ENCODE assay signal across 24 mouse cellular contexts in genomic region chr14:16245127-16245526, GRCm38 (mm10). TPM values are rescaled to one million over a fixed set of nuclear protein-coding genes. Genes with fewer than 3 reads are reported as not detected.
DNase-seq lines count a peak whose midpoint lies in the region; ATAC-seq lines count a peak whose summit lies in the region.
"Had no signal": no experiment of that assay in that cellular context is flagged by ENCODE, and none has a peak within 500 bp of the region (broad histone marks: within the 10 kb centered on the region; RNA-seq: fewer than 3 reads in every experiment).

No protein-coding gene starts in this region.

- WGBS in liver, embryonic 12.5 days (ENCODE audit: insufficient replicate concordance), result 17% methylated on average over 1 of the region's 1 CpGs

- no peaks in the 10 kb centered on the region for H3K27me3 ChIP-seq in liver, embryonic 12.5 days (replicated peaks)
- H3K27me3 ChIP-seq: limb, embryonic 15.5 days; midbrain, embryonic 12.5 days; neural tube, embryonic 15.5 days had no signal

- DNase-seq in spleen, adult 12 weeks (ENCODE audit: low spot score), result peak; percentile 22
- no peak for DNase-seq in spleen, adult 18-20 months
- no peak for DNase-seq in urinary bladder, postnatal 14 days (ENCODE audit: low spot score)
- no peak for DNase-seq in adrenal gland, adult (ENCODE audit: inconsistent age in 2 of 2, low spot score in 1 of 2)
- DNase-seq in kidney, postnatal 10 days, result no peak
- DNase-seq: adrenal gland, adult 8-10 months; cerebellum, adult 9-10 months; forebrain, postnatal 0 days; kidney, adult 18-20 months; layer of hippocampus, adult 9-11 months; left cerebral cortex, postnatal 4 days; lung, postnatal 10 days; thymus, postnatal 14 days had no signal

- no peak overlapping the region for H3K4me3 ChIP-seq in liver, embryonic 12.5 days
- H3K4me3 ChIP-seq: forebrain, embryonic 10.5 days; hindbrain, embryonic 10.5 days; left cerebral cortex, adult 2 months; limb, embryonic 15.5 days; midbrain, embryonic 12.5 days; neural tube, embryonic 15.5 days had no signal

- peak overlapping the region; percentile 76 for H3K27ac ChIP-seq in liver, embryonic 12.5 days
- H3K27ac ChIP-seq: forebrain, embryonic 10.5 days; hindbrain, embryonic 10.5 days; left cerebral cortex, adult 2 months; limb, embryonic 15.5 days; midbrain, embryonic 12.5 days; neural tube, embryonic 15.5 days had no signal

- H3K4me2 ChIP-seq in liver, embryonic 12.5 days, result peak overlapping the region; percentile 57
- H3K4me2 ChIP-seq: limb, embryonic 15.5 days; midbrain, embryonic 12.5 days; neural tube, embryonic 15.5 days had no signal

- peak overlapping the region; percentile 4; the same call in 1 of the 2 replicates for H3K9ac ChIP-seq in liver, embryonic 12.5 days
- H3K9ac ChIP-seq: forebrain, postnatal 0 days; limb, embryonic 15.5 days; midbrain, embryonic 12.5 days; neural tube, embryonic 15.5 days had no signal

- 0 out of 2 replicates have a peak, but pooled peaks cover 4% of the 10 kb centered on the region for H3K36me3 ChIP-seq in liver, embryonic 12.5 days
- H3K36me3 ChIP-seq: forebrain, embryonic 10.5 days; limb, embryonic 15.5 days; midbrain, embryonic 12.5 days; neural tube, embryonic 15.5 days had no signal

- no peaks in the 10 kb centered on the region for H3K9me3 ChIP-seq in liver, embryonic 12.5 days (replicated peaks)
- H3K9me3 ChIP-seq: forebrain, embryonic 10.5 days; hindbrain, embryonic 10.5 days; limb, embryonic 15.5 days; midbrain, embryonic 12.5 days; neural tube, embryonic 15.5 days had no signal

- H3K4me1 ChIP-seq in liver, embryonic 12.5 days, result peaks cover 65% of the 10 kb centered on the region

- 0 out of 2 replicates have a peak, but pooled peaks have one; percentile 12 for ATAC-seq in erythroblast, adult 5-6 weeks (replicated peaks; ENCODE audit: low FRiP score, poor library complexity, severe bottlenecking)
- ATAC-seq in liver, embryonic 12.5 days, result peak; percentile 4; the same call in 1 of the 2 replicates
- 0 out of 2 replicates have a peak, but pooled peaks have one; percentile 6 for ATAC-seq in megakaryocyte progenitor cell, adult 5-6 weeks (replicated peaks; ENCODE audit: poor library complexity)
- ATAC-seq: CD4-positive, CD25-positive, alpha-beta regulatory T cell, adult 4 months; forebrain, postnatal 0 days; hindbrain, embryonic 16.5 days had no signal

RNA-seq across cellular contexts. Expression of gene Ngly1, which starts 4.0 kb away (rescaled TPM):
- total RNA-seq in erythroblast, adult 5-6 weeks (2015; ENCODE audit: low replicate concordance), result 18.8 and 27.1 TPM in 2 replicates
- total RNA-seq in erythroblast, adult 5-6 weeks (2017; ENCODE audit: low replicate concordance), result 17.1 and 29.0 TPM in 2 replicates
- 22.0 and 23.0 TPM in 2 replicates for polyA plus RNA-seq in liver, embryonic 12.5 days (2016; fragmentation: Nextera tagmentation; extraction: Ambion mirVana)
- 37.4 and 38.0 TPM in 2 replicates for total RNA-seq in megakaryocyte progenitor cell, adult 5-6 weeks (2015)
- 27.2 and 31.9 TPM in 2 replicates for total RNA-seq in megakaryocyte progenitor cell, adult 5-6 weeks (2017)

RNA-seq across cellular contexts. Expression of gene Oxsm, which starts 4.5 kb away (rescaled TPM):
- 2.3 and 14.4 TPM in 2 replicates for total RNA-seq in erythroblast, adult 5-6 weeks (2015; ENCODE audit: low replicate concordance)
- 2.6 and 6.4 TPM in 2 replicates for total RNA-seq in erythroblast, adult 5-6 weeks (2017; ENCODE audit: low replicate concordance)
- polyA plus RNA-seq in liver, embryonic 12.5 days (2016; fragmentation: Nextera tagmentation; extraction: Ambion mirVana), result 1.7 and 1.9 TPM in 2 replicates
- total RNA-seq in megakaryocyte progenitor cell, adult 5-6 weeks (2015), result 13.8 and 14.1 TPM in 2 replicates
- 7.7 and 7.8 TPM in 2 replicates for total RNA-seq in megakaryocyte progenitor cell, adult 5-6 weeks (2017)
